Mouse (Mus musculus) naive thymus-derived CD4-positive, alpha-beta T cell, adult 2 months (primary cell): Measurements from ENCODE around the gene Stk38.
"Not testable (repeated sequence)": the region's sequence is repeated elsewhere in the genome, so short reads cannot be mapped to it uniquely, and the experiment has no call there.

Experiments
- DNase-seq: peaks from one replicate; pipeline ENCODE4 v3.0.0-alpha.2; 2011; ENCODE audit warnings: low read depth

The Stk38 gene

GRCm38 (mm10) chr17:29035506-29035905 lies 27.7 kb upstream of the Stk38 start:
- peak; percentile 38 for DNase-seq

GRCm38 (mm10) chr17:29034264-29034663 lies 26.5 kb upstream of the Stk38 start:
- peak; percentile 53 for DNase-seq

- DNase-seq: peak; percentile 57
Measured at GRCm38 (mm10) chr17:29033569-29034061, 25.8 kb upstream of the Stk38 start.

- DNase-seq: peak; percentile 99
Measured at GRCm38 (mm10) chr17:29032274-29033069, 24.7 kb upstream of the Stk38 start, which contains the start of gene Srsf3. Srsf3 (plus strand) TSS chr17:29032628.

GRCm38 (mm10) chr17:29031771-29032273 lies 24.0 kb upstream of the Stk38 start:
- DNase-seq: no peak

- DNase-seq: not testable (repeated sequence)
Measured at GRCm38 (mm10) chr17:29031085-29031711, 23.4 kb upstream of the Stk38 start.

GRCm38 (mm10) chr17:29030321-29031034 lies 22.7 kb upstream of the Stk38 start:
- peak; percentile 37 for DNase-seq

GRCm38 (mm10) chr17:29026652-29027356 lies 19.0 kb upstream of the Stk38 start:
- no peak for DNase-seq

GRCm38 (mm10) chr17:29024896-29025565 lies 17.2 kb upstream of the Stk38 start:
- no peak for DNase-seq

- no peak for DNase-seq
Measured at GRCm38 (mm10) chr17:29024047-29024892, 16.5 kb upstream of the Stk38 start.

GRCm38 (mm10) chr17:29023346-29023745 lies 15.6 kb upstream of the Stk38 start:
- DNase-seq: no peak

- DNase-seq: peak; percentile 67
Measured at GRCm38 (mm10) chr17:29022230-29022819, 14.5 kb upstream of the Stk38 start.

- no peak for DNase-seq
Measured at GRCm38 (mm10) chr17:29020444-29020843, 12.6 kb upstream of the Stk38 start.

- no peak for DNase-seq
Measured at GRCm38 (mm10) chr17:29019391-29019790, 11.6 kb upstream of the Stk38 start.

GRCm38 (mm10) chr17:29018292-29018984 lies 10.6 kb upstream of the Stk38 start:
- peak; percentile 45 for DNase-seq

GRCm38 (mm10) chr17:29016705-29017104 lies 8.9 kb upstream of the Stk38 start:
- no peak for DNase-seq

GRCm38 (mm10) chr17:29015638-29016037 lies 7.8 kb upstream of the Stk38 start:
- peak; percentile 86 for DNase-seq

GRCm38 (mm10) chr17:29014235-29014634 lies 6.4 kb upstream of the Stk38 start:
- no peak for DNase-seq

- DNase-seq: no peak
Measured at GRCm38 (mm10) chr17:29009181-29009580, 1.4 kb upstream of the Stk38 start.
